Comparison of ENCODE assay signal across 20 mouse cellular contexts in genomic region chr10:60354003-60354325, GRCm38 (mm10). TPM values are rescaled to one million over a fixed set of nuclear protein-coding genes. Genes with fewer than 3 reads are reported as not detected.
DNase-seq lines count a peak whose midpoint lies in the region; ATAC-seq lines count a peak whose summit lies in the region.
"Had no signal": no experiment of that assay in that cellular context is flagged by ENCODE, and none has a peak within 500 bp of the region (broad histone marks: within the 10 kb centered on the region; RNA-seq: fewer than 3 reads in every experiment).

No protein-coding gene starts in this region.

- WGBS in heart, embryonic 11.5 days (ENCODE audit: insufficient replicate concordance): 89% methylated on average over 4 of the region's 4 CpGs
- WGBS in midbrain, embryonic 10.5 days: 89% methylated on average over 4 of the region's 4 CpGs
- WGBS in midbrain, embryonic 11.5 days: 83% methylated on average over 4 of the region's 4 CpGs
- 91% methylated on average over 4 of the region's 4 CpGs for WGBS in intestine, embryonic 15.5 days

- 0 out of 2 replicates have a peak overlapping the region, but pooled peaks have one; percentile 18 for H3K27ac ChIP-seq in heart, embryonic 11.5 days (ENCODE audit: low read depth, low read length)
- H3K27ac ChIP-seq in midbrain, embryonic 10.5 days (replicated peaks): 0 out of 2 replicates have a peak overlapping the region, but pooled peaks have one; percentile 14
- H3K27ac ChIP-seq in midbrain, embryonic 11.5 days (ENCODE audit: low read depth, low read length): no peak overlapping the region
- 0 out of 2 replicates have a peak overlapping the region, but pooled peaks have one; percentile 93 for H3K27ac ChIP-seq in intestine, embryonic 15.5 days
- H3K27ac ChIP-seq: hindbrain, embryonic 12.5 days; kidney, postnatal 0 days; liver, embryonic 15.5 days; midbrain, embryonic 13.5 days; neural tube, embryonic 12.5 days had no signal

- no peak overlapping the region for H3K9ac ChIP-seq in heart, embryonic 11.5 days (ENCODE audit: low read depth, low read length)
- no peak overlapping the region for H3K9ac ChIP-seq in midbrain, embryonic 11.5 days (ENCODE audit: low read length)
- H3K9ac ChIP-seq in intestine, embryonic 15.5 days: no peak overlapping the region
- H3K9ac ChIP-seq: embryonic facial prominence, embryonic 12.5 days; hindbrain, embryonic 12.5 days; liver, embryonic 15.5 days; midbrain, embryonic 13.5 days; neural tube, embryonic 12.5 days had no signal

- no peaks in the 10 kb centered on the region; the same call in 1 of the 2 replicates for H3K27me3 ChIP-seq in heart, embryonic 11.5 days (ENCODE audit: control insufficient read depth, insufficient read depth, low read length)
- peaks cover 6% of the 10 kb centered on the region; the same call in 1 of the 2 replicates for H3K27me3 ChIP-seq in midbrain, embryonic 10.5 days (ENCODE audit: low read depth, poor library complexity, severe bottlenecking)
- H3K27me3 ChIP-seq in midbrain, embryonic 11.5 days (ENCODE audit: control insufficient read depth, insufficient read depth, low read length): no peaks in the 10 kb centered on the region
- H3K27me3 ChIP-seq in intestine, embryonic 15.5 days (replicated peaks): no peaks in the 10 kb centered on the region
- H3K27me3 ChIP-seq: embryonic facial prominence, embryonic 12.5 days; liver, embryonic 15.5 days; midbrain, embryonic 13.5 days; neural tube, embryonic 12.5 days had no signal

- no peak for ATAC-seq in heart, embryonic 11.5 days (replicated peaks; ENCODE audit: insufficient number of reproducible peaks, low FRiP score, low TSS enrichment)
- ATAC-seq in midbrain, embryonic 11.5 days (ENCODE audit: low FRiP score): no peak
- ATAC-seq in intestine, embryonic 15.5 days: no peak
- ATAC-seq: inflammation-experienced regulatory T-cells, adult 6 months; midbrain, embryonic 13.5 days had no signal

- no peak overlapping the region for H3K4me3 ChIP-seq in heart, embryonic 11.5 days (ENCODE audit: low read depth, low read length)
- no peak overlapping the region for H3K4me3 ChIP-seq in midbrain, embryonic 10.5 days
- H3K4me3 ChIP-seq in midbrain, embryonic 11.5 days (ENCODE audit: low read depth, low read length): no peak overlapping the region
- no peak overlapping the region for H3K4me3 ChIP-seq in intestine, embryonic 15.5 days (replicated peaks)
- H3K4me3 ChIP-seq: embryonic facial prominence, embryonic 12.5 days; hindbrain, embryonic 12.5 days; liver, embryonic 15.5 days; midbrain, embryonic 13.5 days; neural tube, embryonic 12.5 days had no signal

- H3K4me2 ChIP-seq in heart, embryonic 11.5 days: no peak overlapping the region
- no peak overlapping the region for H3K4me2 ChIP-seq in midbrain, embryonic 11.5 days
- H3K4me2 ChIP-seq in intestine, embryonic 15.5 days (replicated peaks): no peak overlapping the region
- H3K4me2 ChIP-seq: embryonic facial prominence, embryonic 12.5 days; hindbrain, embryonic 12.5 days; liver, embryonic 15.5 days; midbrain, embryonic 13.5 days; neural tube, embryonic 12.5 days had no signal

- DNase-seq in heart, adult 18-20 months: no peak
- DNase-seq in midbrain, embryonic 10.5 days (ENCODE audit: low spot score): no peak
- DNase-seq in midbrain, embryonic 11.5 days (ENCODE audit: low spot score, missing footprints): no peak
- no peak for DNase-seq in cerebellum, adult 18-20 months
- no peak for DNase-seq in embryo, embryonic 9.5 days (ENCODE audit: extremely low spot score)
- DNase-seq: adrenal gland, adult 2 months; cerebellum, adult 9-10 months had no signal

- no peaks in the 10 kb centered on the region for H3K9me3 ChIP-seq in heart, embryonic 11.5 days (replicated peaks; ENCODE audit: control insufficient read depth, low read length)
- H3K9me3 ChIP-seq in midbrain, embryonic 10.5 days (replicated peaks): no peaks in the 10 kb centered on the region
- no peaks in the 10 kb centered on the region for H3K9me3 ChIP-seq in midbrain, embryonic 11.5 days (ENCODE audit: control insufficient read depth, low read length)
- no peaks in the 10 kb centered on the region for H3K9me3 ChIP-seq in intestine, embryonic 15.5 days
- H3K9me3 ChIP-seq: embryonic facial prominence, embryonic 12.5 days; hindbrain, embryonic 12.5 days; liver, embryonic 15.5 days; midbrain, embryonic 13.5 days; neural tube, embryonic 12.5 days had no signal

- H3K4me1 ChIP-seq in heart, embryonic 11.5 days (ENCODE audit: control insufficient read depth, insufficient read depth, low read length): peaks cover 32% of the 10 kb centered on the region
- peaks cover 43% of the 10 kb centered on the region for H3K4me1 ChIP-seq in midbrain, embryonic 10.5 days
- 0 out of 2 replicates have a peak, but pooled peaks cover 4% of the 10 kb centered on the region for H3K4me1 ChIP-seq in midbrain, embryonic 11.5 days (ENCODE audit: control insufficient read depth, insufficient read depth, low read length)
- H3K4me1 ChIP-seq in intestine, embryonic 15.5 days (replicated peaks): peaks cover 36% of the 10 kb centered on the region

- H3K36me3 ChIP-seq in heart, embryonic 11.5 days (ENCODE audit: control insufficient read depth, insufficient read depth, low read length): no peaks in the 10 kb centered on the region
- H3K36me3 ChIP-seq in midbrain, embryonic 10.5 days: no peaks in the 10 kb centered on the region
- H3K36me3 ChIP-seq in midbrain, embryonic 11.5 days (ENCODE audit: control insufficient read depth, insufficient read depth, low read length): no peaks in the 10 kb centered on the region
- no peaks in the 10 kb centered on the region for H3K36me3 ChIP-seq in intestine, embryonic 15.5 days
- H3K36me3 ChIP-seq: embryonic facial prominence, embryonic 12.5 days; hindbrain, embryonic 12.5 days; midbrain, embryonic 13.5 days; neural tube, embryonic 12.5 days had no signal

RNA-seq across cellular contexts. Expression of gene Vsir, which starts 7.3 kb away (rescaled TPM):
- 1.2 and 1.9 TPM in 2 replicates for polyA plus RNA-seq in heart, embryonic 11.5 days (2014; fragmentation: Nextera tagmentation; extraction: Ambion mirVana)
- total RNA-seq in heart, adult 18-20 months (2021): 10 to 100 TPM; 11.3 to 13.3 TPM
- 1.9 and 2.3 TPM in 2 replicates for polyA plus RNA-seq in midbrain, embryonic 10.5 days (2016; fragmentation: Nextera tagmentation; extraction: Ambion mirVana)
- 1.7 and 2.3 TPM in 2 replicates for polyA plus RNA-seq in midbrain, embryonic 11.5 days (2014; fragmentation: Nextera tagmentation; extraction: Ambion mirVana)
- polyA plus RNA-seq in intestine, embryonic 15.5 days (2015; fragmentation: Nextera tagmentation; extraction: Ambion mirVana): 7.2 and 9.0 TPM in 2 replicates

RNA-seq across cellular contexts. Expression of gene Gm17455, which starts 45.6 kb away (rescaled TPM):
- 0.66 and 1.6 TPM in 2 replicates for polyA plus RNA-seq in heart, embryonic 11.5 days (2014; fragmentation: Nextera tagmentation; extraction: Ambion mirVana)
- not detected for total RNA-seq in heart, adult 18-20 months (2021)
- 3.7 and 5.5 TPM in 2 replicates for polyA plus RNA-seq in midbrain, embryonic 10.5 days (2016; fragmentation: Nextera tagmentation; extraction: Ambion mirVana)
- 3.0 and 3.7 TPM in 2 replicates for polyA plus RNA-seq in midbrain, embryonic 11.5 days (2014; fragmentation: Nextera tagmentation; extraction: Ambion mirVana)
- polyA plus RNA-seq in intestine, embryonic 15.5 days (2015; fragmentation: Nextera tagmentation; extraction: Ambion mirVana): 0.28 TPM in 1 of 2 replicates, not detected in the other
- total RNA-seq: adrenal gland, adult 2 months; common myeloid progenitor, adult 5-6 weeks; gastrocnemius, adult 18-20 months; granulocyte monocyte progenitor cell, adult 5-6 weeks; layer of hippocampus, adult 18-20 months had no signal
